Mouse (Mus musculus): ENCODE data around the gene Vps53. TPM values are rescaled to one million over a fixed set of nuclear protein-coding genes. Genes with fewer than 3 reads are reported as not detected.
"Not testable (repeated sequence)": the region's sequence is repeated elsewhere in the genome, so short reads cannot be mapped to it uniquely, and the experiment has no call there.

The Vps53 gene
- 30.5 and 35.1 TPM in 2 replicates for polyA plus RNA-seq (2015; fragmentation: Nextera tagmentation; extraction: Ambion mirVana)

- H3K9me3 ChIP-seq (replicated peaks; ENCODE audit: control insufficient read depth, low read length), result no peaks in the 10 kb centered on the region
- peak within 1 kb of the TSS; percentile 97 for H3K4me2 ChIP-seq (ENCODE audit: low read depth, low read length)
- H3K27ac ChIP-seq (ENCODE audit: low read length), result peak within 1 kb of the TSS; percentile 78
- peaks cover 10% of the 10 kb centered on the region for H3K4me1 ChIP-seq (ENCODE audit: control insufficient read depth, insufficient read depth, low read length)
- peak within 1 kb of the TSS; percentile 98 for H3K4me3 ChIP-seq (ENCODE audit: low read length)
- 0 out of 2 replicates have a peak, but pooled peaks cover 4% of the 10 kb centered on the region for H3K36me3 ChIP-seq (ENCODE audit: control insufficient read depth, insufficient read depth)
- WGBS, result under 1% methylated on average over 37 of the region's 37 CpGs
- H3K9ac ChIP-seq (ENCODE audit: low read length), result peak within 1 kb of the TSS; percentile 83
- H3K27me3 ChIP-seq (ENCODE audit: control insufficient read depth, insufficient read depth, low read length), result no peaks in the 10 kb centered on the region
- peak; percentile 93 for ATAC-seq (replicated peaks; ENCODE audit: extremely low read depth, insufficient read depth, low FRiP score)
These were observed at the start of gene Vps53, which contains the start of gene Fam57a for GRCm38 (mm10) chr11:76179495-76180145. TSS of gene Vps53 (minus strand) at chr11:76179647. TSS of gene Fam57a (plus strand) at chr11:76179671.

GRCm38 (mm10) chr11:76225051-76225450 is 45.6 kb upstream of the Vps53 start:
- Histone ChIP-seq H3K36me3 (ENCODE audit: control insufficient read depth, insufficient read depth) (peaks cover 8% of the 10 kb centered on the region; the same call in 1 of the 2 replicates), H3K4me1 (ENCODE audit: control insufficient read depth, insufficient read depth, low read length) (no peaks in the 10 kb centered on the region), H3K27ac (ENCODE audit: low read length) (no peak overlapping the region), H3K9me3 (replicated peaks; ENCODE audit: control insufficient read depth, low read length) (no peaks in the 10 kb centered on the region), H3K27me3 (ENCODE audit: control insufficient read depth, insufficient read depth, low read length) (no peaks in the 10 kb centered on the region), H3K9ac (ENCODE audit: low read length) (no peak overlapping the region), H3K4me3 (ENCODE audit: low read length) (no peak overlapping the region), H3K4me2 (ENCODE audit: low read depth, low read length) (no peak overlapping the region)
- ATAC-seq (replicated peaks; ENCODE audit: extremely low read depth, insufficient read depth, low FRiP score), result no peak

DNA sequence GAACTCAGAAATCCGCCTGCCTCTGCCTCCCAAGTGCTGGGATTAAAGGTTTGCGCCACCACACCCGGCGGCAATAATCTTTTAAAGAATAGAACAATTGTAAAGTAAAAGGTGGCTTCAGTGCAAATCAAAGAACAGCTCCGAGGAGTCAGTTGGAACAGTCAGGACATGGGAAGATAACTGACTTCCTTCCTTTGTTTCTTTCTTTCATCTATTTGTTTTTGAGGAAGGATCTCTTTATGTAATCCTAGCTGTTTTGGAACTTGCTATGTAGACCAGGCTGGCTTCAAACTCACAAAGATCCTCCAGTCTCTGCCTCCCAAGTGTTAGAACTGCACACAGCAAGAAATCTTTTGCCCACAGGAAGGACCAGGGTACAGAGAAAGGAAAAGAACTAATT is 45.2 kb upstream of the Vps53 start:
- 90% methylated on average over 5 of the region's 5 CpGs for WGBS
- peaks cover 8% of the 10 kb centered on the region; the same call in 1 of the 2 replicates for H3K36me3 ChIP-seq (ENCODE audit: control insufficient read depth, insufficient read depth)

GRCm38 (mm10) chr11:76217390-76217800 is 37.9 kb upstream of the Vps53 start, which contains the start of the genes Dbil5 and Gemin4:
TSS of gene Dbil5 (plus strand) at chr11:76217608.
TSS of gene Gemin4 (minus strand) at chr11:76217664.
- WGBS, result under 1% methylated on average over 35 of the region's 35 CpGs
- Histone ChIP-seq H3K36me3 (ENCODE audit: control insufficient read depth, insufficient read depth) (peaks cover 12% of the 10 kb centered on the region), H3K9ac (ENCODE audit: low read length) (peak within 1 kb of the TSS; percentile 87), H3K4me2 (ENCODE audit: low read depth, low read length) (peak within 1 kb of the TSS; percentile 84), H3K9me3 (replicated peaks; ENCODE audit: control insufficient read depth, low read length) (no peaks in the 10 kb centered on the region), H3K27ac (ENCODE audit: low read length) (peak within 1 kb of the TSS; percentile 87), H3K4me1 (ENCODE audit: control insufficient read depth, insufficient read depth, low read length) (peaks cover 4% of the 10 kb centered on the region), H3K27me3 (ENCODE audit: control insufficient read depth, insufficient read depth, low read length) (no peaks in the 10 kb centered on the region), H3K4me3 (ENCODE audit: low read length) (peak within 1 kb of the TSS; percentile 77)
- ATAC-seq (replicated peaks; ENCODE audit: extremely low read depth, insufficient read depth, low FRiP score), result peak; percentile 96

More for the DNA sequence above, 45.2 kb upstream of the Vps53 start:
- no peaks in the 10 kb centered on the region for H3K4me1 ChIP-seq (ENCODE audit: control insufficient read depth, insufficient read depth, low read length)
- no peak overlapping the region for H3K4me2 ChIP-seq (ENCODE audit: low read depth, low read length)
- no peaks in the 10 kb centered on the region for H3K27me3 ChIP-seq (ENCODE audit: control insufficient read depth, insufficient read depth, low read length)
- H3K9me3 ChIP-seq (replicated peaks; ENCODE audit: control insufficient read depth, low read length), result no peaks in the 10 kb centered on the region
- H3K27ac ChIP-seq (ENCODE audit: low read length), result no peak overlapping the region
- H3K9ac ChIP-seq (ENCODE audit: low read length), result no peak overlapping the region
- no peak for ATAC-seq (replicated peaks; ENCODE audit: extremely low read depth, insufficient read depth, low FRiP score)
- no peak overlapping the region for H3K4me3 ChIP-seq (ENCODE audit: low read length)

GRCm38 (mm10) chr11:76216681-76217389 is 37.4 kb upstream of the Vps53 start:
- Histone ChIP-seq H3K27ac (ENCODE audit: low read length) (peak overlapping the region; percentile 87), H3K9me3 (replicated peaks; ENCODE audit: control insufficient read depth, low read length) (no peaks in the 10 kb centered on the region), H3K4me1 (ENCODE audit: control insufficient read depth, insufficient read depth, low read length) (peaks cover 4% of the 10 kb centered on the region), H3K4me2 (ENCODE audit: low read depth, low read length) (peak overlapping the region; percentile 84), H3K4me3 (ENCODE audit: low read length) (peak overlapping the region; percentile 77), H3K36me3 (ENCODE audit: control insufficient read depth, insufficient read depth) (peaks cover 12% of the 10 kb centered on the region), H3K9ac (ENCODE audit: low read length) (peak overlapping the region; percentile 87), H3K27me3 (ENCODE audit: control insufficient read depth, insufficient read depth, low read length) (no peaks in the 10 kb centered on the region)
- WGBS, result 2% methylated on average over 33 of the region's 33 CpGs
- ATAC-seq (replicated peaks; ENCODE audit: extremely low read depth, insufficient read depth, low FRiP score), result peak; percentile 12

GRCm38 (mm10) chr11:76216049-76216540 is 36.6 kb upstream of the Vps53 start:
- Histone ChIP-seq H3K4me2 (ENCODE audit: low read depth, low read length) (peak overlapping the region; percentile 84), H3K4me3 (ENCODE audit: low read length) (peak overlapping the region; percentile 77), H3K9ac (ENCODE audit: low read length) (no peak overlapping the region; the same call in 1 of the 2 replicates), H3K9me3 (replicated peaks; ENCODE audit: control insufficient read depth, low read length) (no peaks in the 10 kb centered on the region), H3K27ac (ENCODE audit: low read length) (peak overlapping the region; percentile 87; the same call in 1 of the 2 replicates), H3K4me1 (ENCODE audit: control insufficient read depth, insufficient read depth, low read length) (peaks cover 4% of the 10 kb centered on the region), H3K27me3 (ENCODE audit: control insufficient read depth, insufficient read depth, low read length) (no peaks in the 10 kb centered on the region), H3K36me3 (ENCODE audit: control insufficient read depth, insufficient read depth) (peaks cover 13% of the 10 kb centered on the region)
- 96% methylated on average over 5 of the region's 5 CpGs for WGBS
- ATAC-seq (replicated peaks; ENCODE audit: extremely low read depth, insufficient read depth, low FRiP score), result no peak

- H3K36me3 ChIP-seq (ENCODE audit: control insufficient read depth, insufficient read depth), result peaks cover 10% of the 10 kb centered on the region
- no peak for ATAC-seq (replicated peaks; ENCODE audit: extremely low read depth, insufficient read depth, low FRiP score)
- no peak overlapping the region for H3K27ac ChIP-seq (ENCODE audit: low read length)
These were observed 35.6 kb upstream of the Vps53 start for GRCm38 (mm10) chr11:76215011-76215410.

GRCm38 (mm10) chr11:76213841-76214240 is 34.4 kb upstream of the Vps53 start:
- ATAC-seq (replicated peaks; ENCODE audit: extremely low read depth, insufficient read depth, low FRiP score), result no peak
- WGBS, result 89% methylated on average over 5 of the region's 5 CpGs
- H3K36me3 ChIP-seq (ENCODE audit: control insufficient read depth, insufficient read depth), result peaks cover 17% of the 10 kb centered on the region

More at GRCm38 (mm10) chr11:76215011-76215410, 35.6 kb upstream of the Vps53 start:
- Histone ChIP-seq H3K9me3 (replicated peaks; ENCODE audit: control insufficient read depth, low read length) (no peaks in the 10 kb centered on the region), H3K4me2 (ENCODE audit: low read depth, low read length) (no peak overlapping the region), H3K9ac (ENCODE audit: low read length) (no peak overlapping the region), H3K27me3 (ENCODE audit: control insufficient read depth, insufficient read depth, low read length) (no peaks in the 10 kb centered on the region), H3K4me1 (ENCODE audit: control insufficient read depth, insufficient read depth, low read length) (peaks cover 4% of the 10 kb centered on the region), H3K4me3 (ENCODE audit: low read length) (no peak overlapping the region)
- 92% methylated on average over 2 of the region's 2 CpGs for WGBS

GRCm38 (mm10) chr11:76211595-76211994 is 32.1 kb upstream of the Vps53 start:
- not testable (repeated sequence) for H3K9ac ChIP-seq (ENCODE audit: low read length); ATAC-seq (replicated peaks; ENCODE audit: extremely low read depth, insufficient read depth, low FRiP score); H3K27ac ChIP-seq (ENCODE audit: low read length); H3K27me3 ChIP-seq (ENCODE audit: control insufficient read depth, insufficient read depth, low read length); H3K9me3 ChIP-seq (replicated peaks; ENCODE audit: control insufficient read depth, low read length); H3K4me3 ChIP-seq (ENCODE audit: low read length); H3K4me2 ChIP-seq (ENCODE audit: low read depth, low read length); H3K4me1 ChIP-seq (ENCODE audit: control insufficient read depth, insufficient read depth, low read length)
- H3K36me3 ChIP-seq (ENCODE audit: control insufficient read depth, insufficient read depth), result peaks cover 28% of the 10 kb centered on the region
- WGBS, result 77% methylated on average over 5 of the region's 6 CpGs

More at GRCm38 (mm10) chr11:76213841-76214240, 34.4 kb upstream of the Vps53 start:
- Histone ChIP-seq H3K9me3 (replicated peaks; ENCODE audit: control insufficient read depth, low read length) (no peaks in the 10 kb centered on the region), H3K27me3 (ENCODE audit: control insufficient read depth, insufficient read depth, low read length) (no peaks in the 10 kb centered on the region), H3K27ac (ENCODE audit: low read length) (no peak overlapping the region), H3K4me3 (ENCODE audit: low read length) (no peak overlapping the region), H3K4me2 (ENCODE audit: low read depth, low read length) (no peak overlapping the region), H3K9ac (ENCODE audit: low read length) (no peak overlapping the region), H3K4me1 (ENCODE audit: control insufficient read depth, insufficient read depth, low read length) (peaks cover 4% of the 10 kb centered on the region)

All from heart, embryonic 16.5 days (tissue).